21 mouse cellular contexts compared by ENCODE assay signal in genomic region chr6:38840780-38841179, GRCm38 (mm10). TPM values are rescaled to one million over a fixed set of nuclear protein-coding genes. Genes with fewer than 3 reads are reported as not detected.
DNase-seq lines count a peak whose midpoint lies in the region; ATAC-seq and TF ChIP-seq lines count a peak whose summit lies in the region.
"Had no signal": no experiment of that assay in that cellular context is flagged by ENCODE, and none has a peak within 500 bp of the region (broad histone marks: within the 10 kb centered on the region; RNA-seq: fewer than 3 reads in every experiment).

No protein-coding gene starts in this region.

- TF ChIP-seq EP300 in liver, postnatal 0 days (IDR thresholded peaks at IDR 0.05; ENCODE audit: low read depth): no peak

- H3K4me3 ChIP-seq in forebrain, embryonic 15.5 days: no peak overlapping the region
- no peak overlapping the region for H3K4me3 ChIP-seq in forebrain, embryonic 16.5 days (replicated peaks; ENCODE audit: low read length)
- H3K4me3 ChIP-seq in hindbrain, embryonic 16.5 days (ENCODE audit: low read length): no peak overlapping the region
- H3K4me3 ChIP-seq in hindbrain, embryonic 14.5 days (replicated peaks; ENCODE audit: low read length): no peak overlapping the region
- H3K4me3 ChIP-seq in liver, embryonic 13.5 days (replicated peaks): no peak overlapping the region
- H3K4me3 ChIP-seq in liver, postnatal 0 days (ENCODE audit: low read depth, low read length): no peak overlapping the region
- H3K4me3 ChIP-seq in kidney, embryonic 14.5 days (ENCODE audit: low read length): no peak overlapping the region
- H3K4me3 ChIP-seq: forebrain, embryonic 13.5 days; limb, embryonic 13.5 days; stomach, embryonic 15.5 days had no signal

- no peaks in the 10 kb centered on the region for H3K9me3 ChIP-seq in forebrain, embryonic 15.5 days
- no peaks in the 10 kb centered on the region for H3K9me3 ChIP-seq in forebrain, embryonic 16.5 days (ENCODE audit: control insufficient read depth, low read length)
- no peaks in the 10 kb centered on the region for H3K9me3 ChIP-seq in hindbrain, embryonic 16.5 days (ENCODE audit: control insufficient read depth, low read length)
- no peaks in the 10 kb centered on the region for H3K9me3 ChIP-seq in hindbrain, embryonic 14.5 days (ENCODE audit: control insufficient read depth, low read length)
- no peaks in the 10 kb centered on the region for H3K9me3 ChIP-seq in liver, embryonic 13.5 days (replicated peaks)
- no peaks in the 10 kb centered on the region for H3K9me3 ChIP-seq in liver, postnatal 0 days (ENCODE audit: low read length)
- no peaks in the 10 kb centered on the region for H3K9me3 ChIP-seq in kidney, embryonic 14.5 days (ENCODE audit: control insufficient read depth, low read length)
- H3K9me3 ChIP-seq: forebrain, embryonic 13.5 days; limb, embryonic 13.5 days; stomach, embryonic 15.5 days had no signal

- H3K4me1 ChIP-seq in forebrain, embryonic 15.5 days: peaks cover 23% of the 10 kb centered on the region
- H3K4me1 ChIP-seq in forebrain, embryonic 16.5 days (replicated peaks; ENCODE audit: control insufficient read depth, insufficient read depth, low read length): peaks cover 11% of the 10 kb centered on the region
- peaks cover 17% of the 10 kb centered on the region for H3K4me1 ChIP-seq in hindbrain, embryonic 16.5 days (ENCODE audit: control insufficient read depth, insufficient read depth, low read depth, low read length)
- peaks cover 20% of the 10 kb centered on the region for H3K4me1 ChIP-seq in hindbrain, embryonic 14.5 days (replicated peaks; ENCODE audit: control insufficient read depth, insufficient read depth, low read length)
- peaks cover 90% of the 10 kb centered on the region for H3K4me1 ChIP-seq in liver, embryonic 13.5 days (replicated peaks)
- peaks cover 34% of the 10 kb centered on the region for H3K4me1 ChIP-seq in liver, postnatal 0 days (ENCODE audit: insufficient read depth)
- 0 out of 2 replicates have a peak, but pooled peaks cover 4% of the 10 kb centered on the region for H3K4me1 ChIP-seq in kidney, embryonic 14.5 days (ENCODE audit: control insufficient read depth, insufficient read depth, low read length)

- no peak for DNase-seq in hindbrain, embryonic 14.5 days (ENCODE audit: low spot score)
- no peak for DNase-seq in liver, embryonic 13.5 days
- no peak for DNase-seq in liver, postnatal 0 days
- DNase-seq in Muller cell, postnatal 12 days (ENCODE audit: inconsistent ontology term): peak; percentile 56
- DNase-seq: heart, postnatal 36 days; kidney, adult 8-10 months; kidney, postnatal 10 days; lung, embryonic 14.5 days; lung, postnatal 14 days; right cerebral cortex, postnatal 25 days; thymus, adult 2 months; thymus, postnatal 36 days had no signal

- H3K27me3 ChIP-seq in forebrain, embryonic 15.5 days: no peaks in the 10 kb centered on the region
- H3K27me3 ChIP-seq in forebrain, embryonic 16.5 days (replicated peaks; ENCODE audit: control insufficient read depth, insufficient read depth, low read length): no peaks in the 10 kb centered on the region
- no peaks in the 10 kb centered on the region for H3K27me3 ChIP-seq in hindbrain, embryonic 16.5 days (replicated peaks; ENCODE audit: control insufficient read depth, insufficient read depth, low read length)
- no peaks in the 10 kb centered on the region for H3K27me3 ChIP-seq in hindbrain, embryonic 14.5 days (ENCODE audit: control insufficient read depth, insufficient read depth, low read length)
- no peaks in the 10 kb centered on the region for H3K27me3 ChIP-seq in liver, embryonic 13.5 days
- H3K27me3 ChIP-seq in liver, postnatal 0 days (ENCODE audit: insufficient read depth, low read length): no peaks in the 10 kb centered on the region
- no peaks in the 10 kb centered on the region for H3K27me3 ChIP-seq in kidney, embryonic 14.5 days (ENCODE audit: control insufficient read depth, insufficient read depth, low read length)
- H3K27me3 ChIP-seq: forebrain, embryonic 13.5 days; limb, embryonic 13.5 days; stomach, embryonic 15.5 days had no signal

- TF ChIP-seq CTCF in liver, postnatal 0 days (IDR thresholded peaks at IDR 0.05; ENCODE audit: low read depth): no peak

- H3K9ac ChIP-seq in forebrain, embryonic 15.5 days (replicated peaks): no peak overlapping the region
- H3K9ac ChIP-seq in forebrain, embryonic 16.5 days (replicated peaks; ENCODE audit: low read depth, low read length): no peak overlapping the region
- H3K9ac ChIP-seq in hindbrain, embryonic 16.5 days (ENCODE audit: low read depth, low read length): no peak overlapping the region
- no peak overlapping the region for H3K9ac ChIP-seq in hindbrain, embryonic 14.5 days
- H3K9ac ChIP-seq in liver, embryonic 13.5 days: no peak overlapping the region
- no peak overlapping the region for H3K9ac ChIP-seq in liver, postnatal 0 days (replicated peaks)
- no peak overlapping the region for H3K9ac ChIP-seq in kidney, embryonic 14.5 days (ENCODE audit: low read depth, low read length)
- H3K9ac ChIP-seq: forebrain, embryonic 13.5 days; limb, embryonic 13.5 days; liver, embryonic 14.5 days; lung, embryonic 14.5 days; stomach, embryonic 15.5 days had no signal

- no peak for ATAC-seq in forebrain, embryonic 15.5 days (replicated peaks)
- ATAC-seq in forebrain, embryonic 16.5 days: no peak
- 0 out of 2 replicates have a peak, but pooled peaks have one; percentile 16 for ATAC-seq in hindbrain, embryonic 16.5 days
- no peak for ATAC-seq in hindbrain, embryonic 14.5 days (ENCODE audit: low FRiP score)
- ATAC-seq in liver, embryonic 13.5 days (ENCODE audit: low read depth): no peak
- no peak for ATAC-seq in liver, postnatal 0 days
- ATAC-seq in kidney, embryonic 14.5 days (ENCODE audit: low FRiP score, low TSS enrichment): no peak
- ATAC-seq: intestine, embryonic 16.5 days had no signal

- WGBS in forebrain, embryonic 15.5 days: 76% methylated on average over 1 of the region's 1 CpGs
- WGBS in forebrain, embryonic 16.5 days: 54% methylated on average over 1 of the region's 1 CpGs
- WGBS in hindbrain, embryonic 16.5 days: 79% methylated on average over 1 of the region's 1 CpGs
- 65% methylated on average over 1 of the region's 1 CpGs for WGBS in hindbrain, embryonic 14.5 days
- WGBS in liver, embryonic 13.5 days (ENCODE audit: insufficient replicate concordance): 77% methylated on average over 1 of the region's 1 CpGs
- 69% methylated on average over 1 of the region's 1 CpGs for WGBS in liver, postnatal 0 days (ENCODE audit: insufficient replicate concordance)
- 71% methylated on average over 1 of the region's 1 CpGs for WGBS in kidney, embryonic 14.5 days

- no peak overlapping the region for H3K4me2 ChIP-seq in forebrain, embryonic 15.5 days (replicated peaks)
- H3K4me2 ChIP-seq in forebrain, embryonic 16.5 days (ENCODE audit: low read length): no peak overlapping the region
- no peak overlapping the region for H3K4me2 ChIP-seq in hindbrain, embryonic 16.5 days (ENCODE audit: low read length)
- H3K4me2 ChIP-seq in hindbrain, embryonic 14.5 days (replicated peaks): no peak overlapping the region
- H3K4me2 ChIP-seq in liver, embryonic 13.5 days: no peak overlapping the region
- H3K4me2 ChIP-seq in liver, postnatal 0 days (ENCODE audit: low read depth, low read length): no peak overlapping the region
- no peak overlapping the region for H3K4me2 ChIP-seq in kidney, embryonic 14.5 days (replicated peaks; ENCODE audit: low read depth, low read length)
- H3K4me2 ChIP-seq: forebrain, embryonic 13.5 days; limb, embryonic 13.5 days; lung, embryonic 14.5 days; stomach, embryonic 15.5 days had no signal

- H3K36me3 ChIP-seq in forebrain, embryonic 15.5 days: no peaks in the 10 kb centered on the region
- H3K36me3 ChIP-seq in forebrain, embryonic 16.5 days (ENCODE audit: control insufficient read depth, insufficient read depth): no peaks in the 10 kb centered on the region
- no peaks in the 10 kb centered on the region for H3K36me3 ChIP-seq in hindbrain, embryonic 16.5 days (ENCODE audit: control insufficient read depth, insufficient read depth, low read length)
- no peaks in the 10 kb centered on the region for H3K36me3 ChIP-seq in hindbrain, embryonic 14.5 days (replicated peaks; ENCODE audit: control insufficient read depth, insufficient read depth)
- H3K36me3 ChIP-seq in liver, embryonic 13.5 days: peaks cover 55% of the 10 kb centered on the region
- peaks cover 14% of the 10 kb centered on the region for H3K36me3 ChIP-seq in liver, postnatal 0 days (replicated peaks; ENCODE audit: insufficient read depth, low read length)
- H3K36me3 ChIP-seq in kidney, embryonic 14.5 days (ENCODE audit: control insufficient read depth, insufficient read depth, low read length): no peaks in the 10 kb centered on the region; the same call in 1 of the 2 replicates
- H3K36me3 ChIP-seq: stomach, embryonic 15.5 days had no signal

- 0 out of 2 replicates have a peak overlapping the region, but pooled peaks have one; percentile 25 for H3K27ac ChIP-seq in forebrain, embryonic 15.5 days (replicated peaks)
- H3K27ac ChIP-seq in forebrain, embryonic 16.5 days (ENCODE audit: low read length): no peak overlapping the region
- H3K27ac ChIP-seq in hindbrain, embryonic 16.5 days (ENCODE audit: low read depth, low read length): no peak overlapping the region
- H3K27ac ChIP-seq in hindbrain, embryonic 14.5 days: no peak overlapping the region
- peak overlapping the region; percentile 45; the same call in 1 of the 2 replicates for H3K27ac ChIP-seq in liver, embryonic 13.5 days
- no peak overlapping the region for H3K27ac ChIP-seq in liver, postnatal 0 days (ENCODE audit: low read depth)
- H3K27ac ChIP-seq in kidney, embryonic 14.5 days (ENCODE audit: low read depth, low read length): no peak overlapping the region
- H3K27ac ChIP-seq: limb, embryonic 13.5 days; liver, embryonic 14.5 days; stomach, embryonic 15.5 days had no signal

RNA-seq across cellular contexts. Expression of gene Tbxas1, which starts 34.4 kb away (rescaled TPM):
- polyA plus RNA-seq in forebrain, embryonic 15.5 days (2015; fragmentation: Nextera tagmentation; extraction: Ambion mirVana): 1.2 and 1.8 TPM in 2 replicates
- 1.1 and 1.4 TPM in 2 replicates for polyA plus RNA-seq in forebrain, embryonic 16.5 days (2015; fragmentation: Nextera tagmentation; extraction: Ambion mirVana)
- 2.0 and 2.9 TPM in 2 replicates for polyA plus RNA-seq in hindbrain, embryonic 16.5 days (2015; fragmentation: Nextera tagmentation; extraction: Ambion mirVana)
- polyA plus RNA-seq in hindbrain, embryonic 14.5 days (2014; fragmentation: Nextera tagmentation; extraction: Ambion mirVana): 1.6 and 2.2 TPM in 2 replicates
- polyA plus RNA-seq in liver, embryonic 13.5 days (2015; fragmentation: Nextera tagmentation; extraction: Ambion mirVana): 11.4 and 12.2 TPM in 2 replicates
- 10.3 and 10.6 TPM in 2 replicates for polyA plus RNA-seq in liver, postnatal 0 days (2015; fragmentation: Nextera tagmentation; extraction: Ambion mirVana)
- 2.4 and 3.3 TPM in 2 replicates for polyA plus RNA-seq in kidney, embryonic 14.5 days (2014; fragmentation: Nextera tagmentation; extraction: Ambion mirVana)

RNA-seq across cellular contexts. Expression of gene Hipk2, which starts 35.2 kb away (rescaled TPM):
- polyA plus RNA-seq in forebrain, embryonic 15.5 days (2015; fragmentation: Nextera tagmentation; extraction: Ambion mirVana): 29.2 and 29.7 TPM in 2 replicates
- 26.9 and 29.2 TPM in 2 replicates for polyA plus RNA-seq in forebrain, embryonic 16.5 days (2015; fragmentation: Nextera tagmentation; extraction: Ambion mirVana)
- 30.3 and 33.5 TPM in 2 replicates for polyA plus RNA-seq in hindbrain, embryonic 16.5 days (2015; fragmentation: Nextera tagmentation; extraction: Ambion mirVana)
- polyA plus RNA-seq in hindbrain, embryonic 14.5 days (2014; fragmentation: Nextera tagmentation; extraction: Ambion mirVana): 33.8 and 36.9 TPM in 2 replicates
- polyA plus RNA-seq in liver, embryonic 13.5 days (2015; fragmentation: Nextera tagmentation; extraction: Ambion mirVana): 20.1 and 20.4 TPM in 2 replicates
- polyA plus RNA-seq in liver, postnatal 0 days (2015; fragmentation: Nextera tagmentation; extraction: Ambion mirVana): 9.6 and 9.7 TPM in 2 replicates
- polyA plus RNA-seq in kidney, embryonic 14.5 days (2014; fragmentation: Nextera tagmentation; extraction: Ambion mirVana): 31.0 and 33.6 TPM in 2 replicates

Comparison
In these comparisons a context has a peak if more than half of its experiments do, and no peak if none do; other contexts are left out.
1. H3K27ac ChIP-seq: peak in forebrain, embryonic 15.5 days (single experiment) and liver, embryonic 13.5 days (single experiment); none in forebrain, embryonic 16.5 days (single experiment), hindbrain, embryonic 16.5 days (single experiment), hindbrain, embryonic 14.5 days (single experiment), liver, postnatal 0 days (single experiment) and kidney, embryonic 14.5 days (single experiment).